Mouse (Mus musculus) ES-Bruce4 (cell line): ENCODE results near the gene Gpr62.

Experiments
- CTCF ChIP-seq: IDR thresholded peaks from one replicate; pipeline ENCODE4 v1.8.1; 2011; ENCODE audit warnings: low read depth, low read length
- EP300 ChIP-seq: IDR thresholded peaks from 2 replicates; pipeline ENCODE4 v1.6.1; 2011; ENCODE audit warnings: low read depth, low read length; ENCODE audit not compliant: insufficient read depth
- POLR2A ChIP-seq: IDR thresholded peaks from one replicate; pipeline ENCODE4 v1.8.1; 2011; ENCODE audit warnings: low read length; ENCODE audit not compliant: insufficient read depth

DNA sequence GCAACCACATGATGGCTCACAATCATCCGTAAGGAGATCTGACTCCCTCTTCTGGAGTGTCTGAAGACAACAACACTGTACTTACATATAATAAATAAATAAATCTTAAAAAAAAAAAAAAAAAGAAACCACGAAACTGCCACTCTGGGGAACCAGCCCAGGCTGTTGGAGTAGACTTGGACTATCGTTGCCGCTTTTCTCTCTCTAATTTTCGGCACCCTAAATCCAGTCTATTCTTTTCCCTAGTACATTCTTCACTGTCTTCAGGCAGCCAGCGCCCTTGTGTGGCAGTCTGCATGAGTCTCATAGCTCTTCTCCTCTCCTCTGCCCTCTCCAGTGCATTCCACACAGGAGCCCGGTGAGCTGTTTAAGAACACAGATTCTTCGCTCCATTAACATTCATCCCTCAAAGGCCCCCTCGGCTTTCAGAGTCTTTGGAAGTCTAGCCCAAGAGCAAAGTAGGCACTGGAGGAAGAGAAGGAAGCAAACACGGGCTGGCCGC, 37.0 kb downstream of the Gpr62 start:
- TF ChIP-seq POLR2A (no peak), EP300 (no peak), CTCF (no peak)
